Mouse (Mus musculus): Measurements from ENCODE around the gene Kcnf1. TPM values are rescaled to one million over a fixed set of nuclear protein-coding genes. Genes with fewer than 3 reads are reported as not detected.

The Kcnf1 gene
- polyA plus RNA-seq, 2 experiments = 0.92 to 0.97 TPM

Other genes with a start within 250 kb of the Kcnf1 start
- 8.4 and 10.6 TPM in 2 replicates for gene Pqlc3, start 176.5 kb downstream of the Kcnf1 start, polyA plus RNA-seq (2012; rRNA removed)
- gene Pqlc3, start 176.5 kb downstream of the Kcnf1 start, polyA plus RNA-seq (2014; fragmentation: Nextera tagmentation; extraction: Ambion mirVana) = 12.8 and 13.5 TPM in 2 replicates
- gene 2410004P03Rik, start 165.2 kb downstream of the Kcnf1 start, polyA plus RNA-seq (2012; rRNA removed) = 0.21 and 0.45 TPM in 2 replicates
- 0.50 and 0.80 TPM in 2 replicates for gene 2410004P03Rik, start 165.2 kb downstream of the Kcnf1 start, polyA plus RNA-seq (2014; fragmentation: Nextera tagmentation; extraction: Ambion mirVana)
- 316 and 435 TPM in 2 replicates for gene Pdia6, start 89.7 kb upstream of the Kcnf1 start, polyA plus RNA-seq (2012; rRNA removed)
- 574 and 584 TPM in 2 replicates for gene Pdia6, start 89.7 kb upstream of the Kcnf1 start, polyA plus RNA-seq (2014; fragmentation: Nextera tagmentation; extraction: Ambion mirVana)
- gene Atp6v1c2, start 152.5 kb upstream of the Kcnf1 start, polyA plus RNA-seq (2012; rRNA removed) = 0.09 TPM in 2 replicates
- 0.19 TPM in 1 of 2 replicates, not detected in the other for gene Atp6v1c2, start 152.5 kb upstream of the Kcnf1 start, polyA plus RNA-seq (2014; fragmentation: Nextera tagmentation; extraction: Ambion mirVana)
- 13.6 and 17.3 TPM in 2 replicates for gene Nol10, start 171.6 kb upstream of the Kcnf1 start, polyA plus RNA-seq (2012; rRNA removed)
- gene Nol10, start 171.6 kb upstream of the Kcnf1 start, polyA plus RNA-seq (2014; fragmentation: Nextera tagmentation; extraction: Ambion mirVana) = 18.0 and 19.1 TPM in 2 replicates

Data from limb, embryonic 14.5 days (tissue).